Mouse (Mus musculus) spleen, adult 2 months (tissue): Measurements from ENCODE around the gene Dclre1a. TPM values are rescaled to one million over a fixed set of nuclear protein-coding genes. Genes with fewer than 3 reads are reported as not detected.

Experiments used
- DNase-seq, 2 experiments: peaks; one replicate each; pipeline versions ENCODE4 v3.0.0 to v3.0.0-alpha.2; 2012 to 2021; ENCODE audit warnings: low spot score in 2 of 2, low read depth in 1 of 2
- H3K27ac ChIP-seq: fragments of 200-500 bp; 2 replicates; pipeline ENCODE4 v1.5.1; 2012; ENCODE audit warnings: low read length, inconsistent platforms; ENCODE audit not compliant: insufficient read depth
- H3K27me3 ChIP-seq: fragments of 200-500 bp; 2 replicates; pipeline ENCODE4 v1.6.1; 2012; ENCODE audit warnings: mild to moderate bottlenecking, moderate library complexity, low read length, inconsistent platforms; ENCODE audit not compliant: control insufficient read depth, insufficient read depth
- H3K36me3 ChIP-seq: fragments of 200-500 bp; 2 replicates; pipeline ENCODE4 v1.6.1; 2012; ENCODE audit warnings: mild to moderate bottlenecking, low read length, inconsistent platforms; ENCODE audit not compliant: control insufficient read depth, insufficient read depth
- H3K4me1 ChIP-seq: fragments of 200-500 bp; 2 replicates; pipeline ENCODE4 v1.6.1; 2011; ENCODE audit warnings: inconsistent platforms; ENCODE audit not compliant: control insufficient read depth, insufficient read depth, insufficient read length
- H3K4me3 ChIP-seq: fragments of 200-500 bp; 2 replicates; pipeline ENCODE4 v1.5.1; 2011; ENCODE audit warnings: mild to moderate bottlenecking, inconsistent platforms; ENCODE audit not compliant: insufficient read depth, insufficient read length; ENCODE audit errors: extremely low read depth
- CTCF ChIP-seq: fragments of 200-500 bp; IDR thresholded peaks from 2 replicates; pipeline ENCODE4 v1.5.1; 2011; ENCODE audit warnings: mild to moderate bottlenecking, inconsistent platforms; ENCODE audit not compliant: insufficient read depth, insufficient read length, insufficient replicate concordance; ENCODE audit errors: extremely low read depth
- POLR2A ChIP-seq: fragments of 200-500 bp; IDR thresholded peaks from 2 replicates; pipeline ENCODE4 v1.6.1; 2011; ENCODE audit warnings: low read depth, low read length, inconsistent platforms
- WGBS: fragments of 180-500 bp; shearing (Covaris S2); methylation state at CpG from one replicate; pipeline ENCODE4 v1.1.7; 2018; 5-methylcytosine and 5-hydroxymethylcytosine counted together
- polyA plus RNA-seq: library from polyadenylated mRNA; depleted of rRNA; stranded (reverse); fragments of >200 nt; gene quantifications from 2 replicates; pipeline ENCODE4 v1.2.3, GENCODE M21; 2012

The Dclre1a gene
- polyA plus RNA-seq, 1 experiment = 2.6 TPM

GRCm38 (mm10) chr19:56549033-56549680 lies 1.1 kb upstream of the Dclre1a start:
- WGBS = 36% methylated on average over 18 of the region's 18 CpGs
- no peak for DNase-seq
- Histone ChIP-seq H3K27me3 (no peaks in the 10 kb centered on the region), H3K27ac (peak overlapping the region; percentile 92), H3K36me3 (peaks cover 5% of the 10 kb centered on the region), H3K4me1 (peaks cover 2% of the 10 kb centered on the region; the same call in 1 of the 2 replicates), H3K4me3 (peak overlapping the region; percentile 98)
- TF ChIP-seq POLR2A = no peak
- TF ChIP-seq CTCF = no peak

GRCm38 (mm10) chr19:56548230-56549032 lies 409 bp upstream of the Dclre1a start, which contains the start of gene Nhlrc2:
Gene Nhlrc2, plus strand, starts transcription at chr19:56548261.
- peak; percentile 73 to 75 for DNase-seq
- H3K27ac ChIP-seq = peak within 1 kb of the TSS; percentile 92
- TF ChIP-seq POLR2A (peak; percentile 4), CTCF (no peak)
- peaks cover 4% of the 10 kb centered on the region for H3K36me3 ChIP-seq
- no peaks in the 10 kb centered on the region for H3K27me3 ChIP-seq
- peak within 1 kb of the TSS; percentile 98 for H3K4me3 ChIP-seq
- peaks cover 2% of the 10 kb centered on the region; the same call in 1 of the 2 replicates for H3K4me1 ChIP-seq
- WGBS = 1% methylated on average over 68 of the region's 69 CpGs

GRCm38 (mm10) chr19:56546031-56546430 lies 2.0 kb downstream of the Dclre1a start:
- Histone ChIP-seq H3K4me1 (peaks cover 2% of the 10 kb centered on the region; the same call in 1 of the 2 replicates), H3K27me3 (no peaks in the 10 kb centered on the region), H3K36me3 (peaks cover 1% of the 10 kb centered on the region; the same call in 1 of the 2 replicates), H3K27ac (no peak overlapping the region), H3K4me3 (no peak overlapping the region)
- DNase-seq = no peak
- no peak for TF ChIP-seq POLR2A
- no peak for TF ChIP-seq CTCF

GRCm38 (mm10) chr19:56544681-56545388 lies 3.2 kb downstream of the Dclre1a start:
- peaks cover 2% of the 10 kb centered on the region; the same call in 1 of the 2 replicates for H3K4me1 ChIP-seq
- H3K4me3 ChIP-seq = no peak overlapping the region
- peaks cover 1% of the 10 kb centered on the region; the same call in 1 of the 2 replicates for H3K36me3 ChIP-seq
- no peak for DNase-seq
- no peaks in the 10 kb centered on the region for H3K27me3 ChIP-seq
- WGBS = 94% methylated on average over 13 of the region's 13 CpGs
- 0 out of 2 replicates have a peak overlapping the region, but pooled peaks have one; percentile 43 for H3K27ac ChIP-seq
- TF ChIP-seq CTCF = no peak
- no peak for TF ChIP-seq POLR2A

- Histone ChIP-seq H3K27ac (no peak overlapping the region), H3K4me3 (no peak overlapping the region), H3K4me1 (no peaks in the 10 kb centered on the region), H3K27me3 (no peaks in the 10 kb centered on the region), H3K36me3 (peaks cover 1% of the 10 kb centered on the region; the same call in 1 of the 2 replicates)
- no peak for TF ChIP-seq CTCF
- no peak for TF ChIP-seq POLR2A
- DNase-seq = no peak
- WGBS = 82% methylated on average over 12 of the region's 12 CpGs
Measured at GRCm38 (mm10) chr19:56543320-56543719, 4.7 kb downstream of the Dclre1a start.

GRCm38 (mm10) chr19:56535765-56536164 lies 12.3 kb downstream of the Dclre1a start:
- 96% methylated on average over 9 of the region's 9 CpGs for WGBS
- H3K27ac ChIP-seq = no peak overlapping the region
- DNase-seq = no peak
- H3K27me3 ChIP-seq = peaks cover 4% of the 10 kb centered on the region; the same call in 1 of the 2 replicates
- no peak overlapping the region for H3K4me3 ChIP-seq
- TF ChIP-seq CTCF (no peak), POLR2A (no peak)
- no peaks in the 10 kb centered on the region for H3K4me1 ChIP-seq
- no peaks in the 10 kb centered on the region for H3K36me3 ChIP-seq
